Mouse (Mus musculus): ENCODE measurements at regions not wholly inside any gene's neighbourhood (a gene's known extent, or its start where the extent isn't known, plus 50 kb on each side); places are given as distances from the start of the nearest gene placed in this dataset.
"Not testable (repeated sequence)": the region's sequence is repeated elsewhere in the genome, so short reads cannot be mapped to it uniquely, and the experiment has no call there.

DNA sequence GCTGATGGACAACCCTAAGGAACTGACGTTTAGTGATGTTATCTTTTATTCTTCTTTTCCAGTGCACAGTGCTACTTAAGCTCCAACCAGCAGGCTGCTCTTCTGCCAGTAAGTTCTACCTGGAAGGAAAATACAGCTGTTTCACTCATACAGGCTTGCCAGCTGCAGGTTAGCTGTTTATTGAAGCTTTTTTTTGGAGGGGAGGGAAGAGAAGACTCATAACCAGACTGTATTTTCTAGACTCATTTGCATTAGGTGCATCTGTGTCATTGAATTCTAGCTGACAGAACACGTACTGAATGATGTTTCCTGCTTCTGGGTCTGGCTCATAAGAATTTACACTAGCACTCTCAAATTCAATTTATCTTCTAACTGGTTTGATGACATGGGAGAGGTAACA lies 513.3 kb upstream of the Igfbp7 start:
- no peak for TF ChIP-seq CTCF (IDR thresholded peaks at IDR 0.05; ENCODE audit: extremely low read depth, insufficient read length, insufficient replicate concordance, low read depth, low read length)
- no peak for TF ChIP-seq POLR2A (IDR thresholded peaks at IDR 0.05; ENCODE audit: low read depth, low read length)
- Histone ChIP-seq H3K27ac (ENCODE audit: insufficient read depth, low read depth, low read length) (no peak overlapping the region), H3K36me3 (ENCODE audit: control insufficient read depth, insufficient read depth, low read length) (no peaks in the 10 kb centered on the region), H3K4me1 (ENCODE audit: control insufficient read depth, insufficient read depth, insufficient read length, low read length) (no peaks in the 10 kb centered on the region), H3K4me3 (ENCODE audit: low read depth, low read length) (no peak overlapping the region), H3K27me3 (ENCODE audit: control insufficient read depth, insufficient read depth, low read length) (no peaks in the 10 kb centered on the region)
- WGBS: 65% methylated on average over 2 of the region's 2 CpGs

- Histone ChIP-seq H3K36me3 (ENCODE audit: control insufficient read depth, insufficient read depth, low read length) (no peaks in the 10 kb centered on the region), H3K27me3 (ENCODE audit: control insufficient read depth, insufficient read depth, low read length) (no peaks in the 10 kb centered on the region), H3K4me3 (ENCODE audit: low read depth, low read length) (no peak overlapping the region), H3K4me1 (ENCODE audit: control insufficient read depth, insufficient read depth, insufficient read length, low read length) (no peaks in the 10 kb centered on the region), H3K27ac (ENCODE audit: insufficient read depth, low read depth, low read length) (no peak overlapping the region)
- 44% methylated on average over 7 of the region's 7 CpGs for WGBS
- no peak for TF ChIP-seq POLR2A (IDR thresholded peaks at IDR 0.05; ENCODE audit: low read depth, low read length)
- TF ChIP-seq CTCF (IDR thresholded peaks at IDR 0.05; ENCODE audit: extremely low read depth, insufficient read length, insufficient replicate concordance, low read depth, low read length): no peak
These were observed 509.3 kb upstream of the Igfbp7 start for GRCm38 (mm10) chr5:77917086-77917676.

GRCm38 (mm10) chr5:77916375-77916774 lies 508.5 kb upstream of the Igfbp7 start:
- 46% methylated on average over 2 of the region's 2 CpGs for WGBS
- H3K36me3 ChIP-seq (ENCODE audit: control insufficient read depth, insufficient read depth, low read length): no peaks in the 10 kb centered on the region
- no peaks in the 10 kb centered on the region for H3K4me1 ChIP-seq (ENCODE audit: control insufficient read depth, insufficient read depth, insufficient read length, low read length)
- H3K4me3 ChIP-seq (ENCODE audit: low read depth, low read length): no peak overlapping the region
- no peak for TF ChIP-seq POLR2A (IDR thresholded peaks at IDR 0.05; ENCODE audit: low read depth, low read length)
- TF ChIP-seq CTCF (IDR thresholded peaks at IDR 0.05; ENCODE audit: extremely low read depth, insufficient read length, insufficient replicate concordance, low read depth, low read length): no peak
- H3K27me3 ChIP-seq (ENCODE audit: control insufficient read depth, insufficient read depth, low read length): no peaks in the 10 kb centered on the region
- no peak overlapping the region for H3K27ac ChIP-seq (ENCODE audit: insufficient read depth, low read depth, low read length)

- TF ChIP-seq CTCF (IDR thresholded peaks at IDR 0.05; ENCODE audit: extremely low read depth, insufficient read length, insufficient replicate concordance, low read depth, low read length) (no peak; the same call in 1 of the 2 replicates), POLR2A (IDR thresholded peaks at IDR 0.05; ENCODE audit: low read depth, low read length) (no peak)
- Histone ChIP-seq H3K27me3 (ENCODE audit: control insufficient read depth, insufficient read depth, low read length) (no peaks in the 10 kb centered on the region), H3K27ac (ENCODE audit: insufficient read depth, low read depth, low read length) (no peak overlapping the region), H3K4me3 (ENCODE audit: low read depth, low read length) (no peak overlapping the region), H3K36me3 (ENCODE audit: control insufficient read depth, insufficient read depth, low read length) (no peaks in the 10 kb centered on the region), H3K4me1 (ENCODE audit: control insufficient read depth, insufficient read depth, insufficient read length, low read length) (no peaks in the 10 kb centered on the region)
- 47% methylated on average over 6 of the region's 6 CpGs for WGBS
These were observed 501.4 kb upstream of the Igfbp7 start for GRCm38 (mm10) chr5:77909218-77909617.

- H3K4me3 ChIP-seq (ENCODE audit: low read depth, low read length): not testable (repeated sequence)
These were observed 484.2 kb upstream of the Igfbp7 start for GRCm38 (mm10) chr5:77892024-77892423.

DNA sequence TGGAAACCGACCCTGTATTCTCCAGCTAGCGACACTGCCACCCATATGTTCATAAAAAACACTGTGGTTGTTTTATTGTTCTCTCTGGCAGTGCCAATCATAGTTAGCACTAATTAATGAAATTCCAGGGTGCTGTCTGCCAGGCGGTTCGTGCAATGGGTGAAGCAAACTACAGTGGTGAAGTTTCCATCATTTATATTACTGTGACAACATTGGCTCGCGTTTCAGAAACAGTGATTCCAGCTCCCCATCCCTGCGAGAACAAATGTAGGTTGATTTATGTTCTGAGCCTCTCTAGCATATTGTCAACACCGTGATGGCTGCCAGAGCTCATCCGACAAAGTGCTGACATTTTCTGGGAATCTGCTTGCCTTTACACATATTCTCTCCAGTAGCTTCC lies 480.7 kb upstream of the Igfbp7 start:
- H3K27ac ChIP-seq (ENCODE audit: insufficient read depth, low read depth, low read length): no peak overlapping the region
- TF ChIP-seq POLR2A (IDR thresholded peaks at IDR 0.05; ENCODE audit: low read depth, low read length): no peak
- TF ChIP-seq CTCF (IDR thresholded peaks at IDR 0.05; ENCODE audit: extremely low read depth, insufficient read length, insufficient replicate concordance, low read depth, low read length): no peak
- H3K4me1 ChIP-seq (ENCODE audit: control insufficient read depth, insufficient read depth, insufficient read length, low read length): no peaks in the 10 kb centered on the region
- no peak overlapping the region for H3K4me3 ChIP-seq (ENCODE audit: low read depth, low read length)
- WGBS: 76% methylated on average over 9 of the region's 9 CpGs
- no peaks in the 10 kb centered on the region for H3K27me3 ChIP-seq (ENCODE audit: control insufficient read depth, insufficient read depth, low read length)
- H3K36me3 ChIP-seq (ENCODE audit: control insufficient read depth, insufficient read depth, low read length): no peaks in the 10 kb centered on the region

More at GRCm38 (mm10) chr5:77892024-77892423, 484.2 kb upstream of the Igfbp7 start:
- 73% methylated on average over 2 of the region's 2 CpGs for WGBS
- not testable (repeated sequence) for H3K4me1 ChIP-seq (ENCODE audit: control insufficient read depth, insufficient read depth, insufficient read length, low read length); H3K36me3 ChIP-seq (ENCODE audit: control insufficient read depth, insufficient read depth, low read length); H3K27ac ChIP-seq (ENCODE audit: insufficient read depth, low read depth, low read length); H3K27me3 ChIP-seq (ENCODE audit: control insufficient read depth, insufficient read depth, low read length)

DNA sequence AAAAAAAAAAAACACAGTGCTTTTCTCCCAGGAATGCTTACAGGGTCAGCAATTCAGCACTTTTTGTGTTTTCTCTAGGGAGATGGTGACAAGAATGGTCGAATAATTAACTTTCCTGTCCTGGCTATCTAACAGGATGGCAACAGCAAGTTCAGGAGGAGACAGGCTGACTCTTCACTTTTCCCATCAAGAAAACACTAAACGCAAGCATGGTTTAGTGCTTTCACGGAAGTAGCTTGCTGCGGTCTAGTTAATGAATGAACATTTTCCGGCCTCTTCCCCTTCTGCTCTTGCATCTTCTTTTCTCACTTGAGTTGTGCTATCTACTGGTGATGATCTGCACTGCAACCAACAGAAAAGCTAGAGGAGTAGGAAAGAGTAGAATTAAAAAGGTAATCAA lies 463.6 kb upstream of the Igfbp7 start:
- H3K27me3 ChIP-seq (ENCODE audit: control insufficient read depth, insufficient read depth, low read length): no peaks in the 10 kb centered on the region
- 46% methylated on average over 5 of the region's 5 CpGs for WGBS
- no peaks in the 10 kb centered on the region for H3K36me3 ChIP-seq (ENCODE audit: control insufficient read depth, insufficient read depth, low read length)
- TF ChIP-seq CTCF (IDR thresholded peaks at IDR 0.05; ENCODE audit: extremely low read depth, insufficient read length, insufficient replicate concordance, low read depth, low read length) (no peak), POLR2A (IDR thresholded peaks at IDR 0.05; ENCODE audit: low read depth, low read length) (no peak)
- H3K4me3 ChIP-seq (ENCODE audit: low read depth, low read length): no peak overlapping the region
- H3K4me1 ChIP-seq (ENCODE audit: control insufficient read depth, insufficient read depth, insufficient read length, low read length): no peaks in the 10 kb centered on the region
- no peak overlapping the region for H3K27ac ChIP-seq (ENCODE audit: insufficient read depth, low read depth, low read length)

GRCm38 (mm10) chr5:77865342-77865741 lies 457.5 kb upstream of the Igfbp7 start:
- no peaks in the 10 kb centered on the region for H3K36me3 ChIP-seq (ENCODE audit: control insufficient read depth, insufficient read depth, low read length)
- no peaks in the 10 kb centered on the region for H3K4me1 ChIP-seq (ENCODE audit: control insufficient read depth, insufficient read depth, insufficient read length, low read length)
- WGBS: 73% methylated on average over 7 of the region's 7 CpGs
- H3K27me3 ChIP-seq (ENCODE audit: control insufficient read depth, insufficient read depth, low read length): no peaks in the 10 kb centered on the region
- no peak overlapping the region for H3K27ac ChIP-seq (ENCODE audit: insufficient read depth, low read depth, low read length)
- H3K4me3 ChIP-seq (ENCODE audit: low read depth, low read length): no peak overlapping the region
- no peak for TF ChIP-seq POLR2A (IDR thresholded peaks at IDR 0.05; ENCODE audit: low read depth, low read length)
- no peak for TF ChIP-seq CTCF (IDR thresholded peaks at IDR 0.05; ENCODE audit: extremely low read depth, insufficient read length, insufficient replicate concordance, low read depth, low read length)

All from small intestine, adult 2 months (tissue).